In genomic region chr3:70190741-70191140, GRCm38 (mm10) we compare ENCODE assay signal across 10 mouse cellular contexts.
"Had no signal": no experiment of that assay in that cellular context is flagged by ENCODE, and none has a peak within 500 bp of the region (broad histone marks: within the 10 kb centered on the region; RNA-seq: fewer than 3 reads in every experiment).

No protein-coding gene starts in this region.

- H3K27me3 ChIP-seq: limb, embryonic 12.5 days; midbrain, embryonic 13.5 days had no signal

- H3K4me1 ChIP-seq: midbrain, embryonic 13.5 days had no signal

- H3K4me2 ChIP-seq: limb, embryonic 12.5 days; midbrain, embryonic 13.5 days had no signal

- ATAC-seq: midbrain, embryonic 13.5 days had no signal

- H3K36me3 ChIP-seq: limb, embryonic 12.5 days; midbrain, embryonic 13.5 days had no signal

- DNase-seq: kidney, adult 18-20 months; kidney, postnatal 10 days; kidney, postnatal 4 days; lung, adult 18-20 months; right cerebral cortex, postnatal 14 days had no signal

- H3K27ac ChIP-seq: left cerebral cortex, adult 2 months; limb, embryonic 12.5 days; liver, embryonic 14.5 days; midbrain, embryonic 13.5 days; stomach, postnatal 0 days had no signal

- H3K9ac ChIP-seq: limb, embryonic 12.5 days; liver, embryonic 14.5 days; midbrain, embryonic 13.5 days had no signal

- H3K9me3 ChIP-seq: limb, embryonic 12.5 days; midbrain, embryonic 13.5 days had no signal

- H3K4me3 ChIP-seq: left cerebral cortex, adult 2 months; limb, embryonic 12.5 days; midbrain, embryonic 13.5 days had no signal
